Mouse (Mus musculus) heart, postnatal 4 days (tissue): ENCODE measurements at regions not wholly inside any gene's neighbourhood (a gene's known extent, or its start where the extent isn't known, plus 50 kb on each side); places are given as distances from the start of the nearest gene placed in this dataset.
"Not testable (repeated sequence)": the region's sequence is repeated elsewhere in the genome, so short reads cannot be mapped to it uniquely, and the experiment has no call there.

Experiments
- DNase-seq: peaks from one replicate; pipeline ENCODE4 v3.0.0; 2021

DNA sequence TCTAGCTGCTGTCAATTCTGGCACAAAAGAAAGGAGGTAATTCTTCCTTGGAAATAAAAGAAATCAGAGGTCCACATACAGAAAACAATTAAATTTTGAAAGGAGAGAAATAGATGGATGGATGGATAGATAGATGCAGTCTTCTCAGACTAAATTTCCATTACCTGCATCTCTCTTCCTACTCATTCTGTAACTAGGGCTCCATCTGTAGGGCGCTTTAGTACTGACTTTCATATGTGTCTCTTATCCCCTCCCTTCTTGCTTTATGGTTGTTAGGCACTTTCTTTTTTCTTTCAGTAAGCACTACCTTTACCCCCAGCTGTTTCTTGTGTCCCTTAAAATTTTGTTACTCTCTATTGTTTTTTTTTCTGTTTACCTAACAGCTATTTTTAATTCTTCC, 72.9 kb upstream of the Olfr1324 start:
- DNase-seq, result no peak

DNA sequence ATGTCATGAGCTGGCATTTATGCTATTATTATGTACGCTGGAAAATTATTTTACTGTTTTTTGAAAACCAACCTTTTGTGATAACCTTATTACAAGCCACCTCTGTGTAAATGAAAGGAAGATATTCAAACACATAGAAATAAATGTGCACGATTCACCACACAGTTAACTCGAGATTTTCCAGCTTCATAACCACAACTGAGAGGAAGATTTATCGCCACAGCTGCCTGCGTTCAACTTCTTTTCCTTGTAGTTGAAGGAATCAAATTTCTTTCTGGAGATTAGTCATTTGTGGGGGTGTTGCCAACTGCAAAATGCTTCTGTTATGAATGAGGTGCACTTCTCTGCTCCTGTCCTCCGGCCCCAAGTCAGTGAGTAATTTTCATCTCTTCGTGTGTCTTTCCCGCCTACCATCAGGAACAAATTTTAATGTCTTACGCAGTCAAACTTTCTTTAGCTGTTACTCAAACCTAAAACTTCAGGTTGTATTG, 62.2 kb upstream of the Olfr1324 start:
- not testable (repeated sequence) for DNase-seq
